Mouse (Mus musculus) spleen, adult 2 months (tissue): ENCODE results near the gene Mcmbp.

ENCODE experiments used
- CTCF ChIP-seq: fragments of 200-500 bp; IDR thresholded peaks from 2 replicates; pipeline ENCODE4 v1.5.1; 2011; ENCODE audit warnings: mild to moderate bottlenecking, inconsistent platforms; ENCODE audit not compliant: insufficient read depth, insufficient read length, insufficient replicate concordance; ENCODE audit errors: extremely low read depth
- POLR2A ChIP-seq: fragments of 200-500 bp; IDR thresholded peaks from 2 replicates; pipeline ENCODE4 v1.6.1; 2011; ENCODE audit warnings: low read depth, low read length, inconsistent platforms

DNA sequence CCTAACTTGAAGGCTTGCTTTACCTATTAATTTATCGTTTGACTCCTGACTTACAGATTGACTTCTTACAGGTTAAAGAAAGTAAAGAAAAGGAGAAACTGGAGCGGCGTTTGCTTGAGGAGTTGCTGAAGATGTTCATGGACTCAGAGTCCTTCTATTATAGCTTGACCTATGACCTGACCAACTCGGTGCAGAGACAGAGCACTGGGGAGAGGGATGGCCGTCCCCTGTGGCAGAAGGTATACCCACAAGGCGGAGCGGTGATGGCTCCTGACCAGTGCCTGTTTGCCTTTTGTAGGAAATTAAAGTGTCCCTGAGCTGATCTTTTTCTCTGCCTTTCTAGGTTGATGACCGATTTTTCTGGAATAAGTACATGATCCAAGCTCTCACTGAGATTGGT, 76.4 kb downstream of the Mcmbp start:
- no peak for TF ChIP-seq CTCF
- TF ChIP-seq POLR2A, result no peak
